Mouse (Mus musculus): ENCODE data around the gene Pak1. TPM values are rescaled to one million over a fixed set of nuclear protein-coding genes. Genes with fewer than 3 reads are reported as not detected.
A peak's percentile ranks its signal among the peaks of the same experiment; 100 is the strongest.

The Pak1 gene
- polyA plus RNA-seq, 1 experiment from 2014 or later, result 147 TPM

DNA sequence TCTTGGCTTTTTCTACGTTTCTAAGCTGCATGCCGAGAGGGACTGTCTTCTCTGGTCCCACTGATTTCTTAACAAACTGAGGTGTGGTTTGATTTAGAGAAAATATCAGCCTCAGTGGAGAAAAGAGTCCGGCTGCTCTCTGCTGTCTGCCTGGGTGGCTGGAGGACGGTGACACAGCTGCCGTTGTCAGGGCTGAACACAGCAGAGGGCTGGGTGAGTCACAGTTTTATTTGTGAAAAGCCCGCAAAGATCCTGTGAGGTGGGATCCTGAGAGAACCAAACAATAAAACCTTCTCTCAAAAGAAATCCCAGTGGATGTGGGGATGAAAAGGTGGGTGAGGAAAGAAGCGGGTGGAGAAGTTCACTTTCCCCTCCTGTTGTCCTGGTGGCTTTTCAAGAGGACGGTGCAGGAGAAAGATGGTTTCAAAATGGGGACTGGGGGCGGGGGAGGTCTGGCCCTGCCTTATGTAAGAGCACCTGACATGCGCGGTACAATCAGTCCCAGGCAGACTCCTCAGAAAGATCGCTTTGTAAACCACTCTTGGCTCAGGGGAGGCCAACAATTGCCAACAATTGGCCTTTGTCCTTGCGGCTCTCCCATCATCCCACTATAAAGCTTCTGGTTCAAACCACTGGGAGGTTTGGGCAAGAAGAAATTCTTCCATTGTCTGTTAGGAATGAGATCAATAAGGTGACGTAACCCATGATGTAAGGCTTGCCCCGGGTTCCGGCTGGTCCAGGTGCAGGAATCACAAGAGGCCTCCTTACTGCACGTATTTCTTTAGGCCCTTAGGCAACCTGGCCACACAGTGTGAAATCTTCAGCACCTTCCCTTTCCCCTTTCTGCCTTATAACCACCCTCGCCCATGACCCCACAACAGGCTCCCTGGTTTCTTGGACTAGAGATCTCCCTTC, 31.1 kb upstream of the Pak1 start:
- Histone ChIP-seq H3K4me1 (replicated peaks; ENCODE audit: control insufficient read depth, insufficient read depth, low read length) (peaks cover 7% of the 10 kb centered on the region), H3K27me3 (replicated peaks; ENCODE audit: control insufficient read depth, insufficient read depth, low read length) (no peaks in the 10 kb centered on the region), H3K4me2 (ENCODE audit: low read length) (peak overlapping the region; percentile 48), H3K36me3 (ENCODE audit: control insufficient read depth, insufficient read depth) (no peaks in the 10 kb centered on the region), H3K4me3 (replicated peaks; ENCODE audit: low read length) (0 out of 2 replicates have a peak overlapping the region, but pooled peaks have one; percentile 11), H3K9ac (replicated peaks; ENCODE audit: low read depth, low read length) (peak overlapping the region; percentile 51), H3K27ac (ENCODE audit: low read length) (peak overlapping the region; percentile 41), H3K9me3 (ENCODE audit: control insufficient read depth, low read length) (no peaks in the 10 kb centered on the region)
- WGBS, result 21% methylated on average over 18 of the region's 18 CpGs
- peak; percentile 89 for ATAC-seq

DNA sequence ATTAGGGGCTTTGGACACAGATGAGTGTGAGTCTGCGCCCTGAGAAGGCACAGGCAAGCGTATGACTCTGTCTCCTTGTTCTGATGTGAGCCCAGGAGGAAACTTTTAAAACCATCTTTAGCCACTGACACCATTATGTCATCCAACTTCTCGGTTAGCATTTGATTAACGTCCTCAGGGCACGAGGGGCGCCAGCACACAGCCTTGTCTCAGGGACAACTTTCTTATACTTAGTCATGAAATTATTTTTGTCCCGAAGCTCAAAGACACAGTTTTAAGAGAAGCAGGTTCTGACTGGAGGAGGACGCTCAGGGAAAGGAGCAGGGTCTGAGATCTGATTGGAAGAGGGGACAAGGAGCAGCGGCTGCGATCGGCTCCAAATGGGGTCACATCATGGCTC, 23.8 kb upstream of the Pak1 start:
- ATAC-seq, result no peak
- Histone ChIP-seq H3K4me3 (replicated peaks; ENCODE audit: low read length) (no peak overlapping the region), H3K27me3 (replicated peaks; ENCODE audit: control insufficient read depth, insufficient read depth, low read length) (no peaks in the 10 kb centered on the region), H3K36me3 (ENCODE audit: control insufficient read depth, insufficient read depth) (no peaks in the 10 kb centered on the region), H3K4me2 (ENCODE audit: low read length) (no peak overlapping the region), H3K9me3 (ENCODE audit: control insufficient read depth, low read length) (no peaks in the 10 kb centered on the region), H3K27ac (ENCODE audit: low read length) (no peak overlapping the region), H3K9ac (replicated peaks; ENCODE audit: low read depth, low read length) (no peak overlapping the region), H3K4me1 (replicated peaks; ENCODE audit: control insufficient read depth, insufficient read depth, low read length) (peaks cover 2% of the 10 kb centered on the region; the same call in 1 of the 2 replicates)
- 85% methylated on average over 11 of the region's 11 CpGs for WGBS

- no peak for ATAC-seq
- H3K27ac ChIP-seq (ENCODE audit: low read length), result no peak overlapping the region
- no peak overlapping the region for H3K9ac ChIP-seq (replicated peaks; ENCODE audit: low read depth, low read length)
- H3K4me3 ChIP-seq (replicated peaks; ENCODE audit: low read length), result no peak overlapping the region
- no peaks in the 10 kb centered on the region for H3K27me3 ChIP-seq (replicated peaks; ENCODE audit: control insufficient read depth, insufficient read depth, low read length)
- H3K4me2 ChIP-seq (ENCODE audit: low read length), result no peak overlapping the region
- 90% methylated on average over 21 of the region's 21 CpGs for WGBS
- no peaks in the 10 kb centered on the region for H3K9me3 ChIP-seq (ENCODE audit: control insufficient read depth, low read length)
- no peaks in the 10 kb centered on the region for H3K36me3 ChIP-seq (ENCODE audit: control insufficient read depth, insufficient read depth)
- peaks cover 2% of the 10 kb centered on the region; the same call in 1 of the 2 replicates for H3K4me1 ChIP-seq (replicated peaks; ENCODE audit: control insufficient read depth, insufficient read depth, low read length)
These were observed 23.0 kb upstream of the Pak1 start for GRCm38 (mm10) chr7:97765181-97765962.

DNA sequence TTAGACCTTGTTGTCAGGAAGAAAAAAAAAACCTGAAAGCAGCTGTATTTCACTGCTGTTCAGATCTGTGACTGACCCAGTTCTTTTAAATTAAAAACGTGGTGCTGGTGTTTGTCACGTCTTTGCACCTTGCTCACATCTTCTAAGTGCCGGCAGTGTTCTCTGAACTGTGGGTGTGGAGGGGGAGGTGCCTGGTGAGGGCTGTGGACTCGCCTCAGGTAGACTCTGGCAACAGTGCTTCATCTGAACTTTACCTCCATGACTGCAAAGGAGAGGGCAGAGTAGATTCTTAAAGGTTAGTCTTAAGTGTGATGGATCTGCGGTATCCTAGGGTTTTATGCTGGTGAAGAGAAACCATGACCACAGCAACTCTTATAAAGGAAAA, 22.4 kb upstream of the Pak1 start:
- Histone ChIP-seq H3K36me3 (ENCODE audit: control insufficient read depth, insufficient read depth) (no peaks in the 10 kb centered on the region), H3K9ac (replicated peaks; ENCODE audit: low read depth, low read length) (no peak overlapping the region), H3K9me3 (ENCODE audit: control insufficient read depth, low read length) (no peaks in the 10 kb centered on the region), H3K4me3 (replicated peaks; ENCODE audit: low read length) (no peak overlapping the region), H3K27me3 (replicated peaks; ENCODE audit: control insufficient read depth, insufficient read depth, low read length) (no peaks in the 10 kb centered on the region), H3K4me1 (replicated peaks; ENCODE audit: control insufficient read depth, insufficient read depth, low read length) (peaks cover 2% of the 10 kb centered on the region; the same call in 1 of the 2 replicates), H3K27ac (ENCODE audit: low read length) (no peak overlapping the region), H3K4me2 (ENCODE audit: low read length) (no peak overlapping the region)
- WGBS, result 83% methylated on average over 5 of the region's 5 CpGs
- ATAC-seq, result no peak

- no peak overlapping the region for H3K4me3 ChIP-seq (replicated peaks; ENCODE audit: low read length)
- 86% methylated on average over 9 of the region's 9 CpGs for WGBS
These were observed 21.8 kb upstream of the Pak1 start for GRCm38 (mm10) chr7:97766406-97767166.

DNA sequence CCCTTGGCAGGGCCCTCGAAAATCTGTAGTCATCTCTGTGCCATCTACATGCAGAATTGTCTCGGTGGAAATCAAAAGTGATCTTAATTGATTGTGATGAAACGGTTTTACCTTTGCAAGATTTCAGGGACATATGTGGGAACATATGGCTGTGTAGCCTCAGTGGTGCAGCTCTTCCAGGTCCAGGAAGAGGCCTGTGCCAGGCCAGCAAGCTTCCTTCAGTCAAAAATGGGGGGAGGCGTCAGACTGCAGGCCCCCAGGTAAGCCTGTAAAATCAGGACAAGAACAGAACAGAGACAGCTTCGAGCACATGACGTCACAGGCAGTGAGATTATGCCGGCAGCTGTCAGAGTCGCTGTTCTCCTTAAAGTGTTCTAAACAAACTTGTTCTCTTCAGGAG, 20.5 kb upstream of the Pak1 start:
- H3K4me3 ChIP-seq (replicated peaks; ENCODE audit: low read length), result no peak overlapping the region
- H3K27me3 ChIP-seq (replicated peaks; ENCODE audit: control insufficient read depth, insufficient read depth, low read length), result no peaks in the 10 kb centered on the region
- 54% methylated on average over 8 of the region's 8 CpGs for WGBS
- H3K36me3 ChIP-seq (ENCODE audit: control insufficient read depth, insufficient read depth), result no peaks in the 10 kb centered on the region
- ATAC-seq, result peak; percentile 38; the same call in 1 of the 2 replicates
- peaks cover 2% of the 10 kb centered on the region; the same call in 1 of the 2 replicates for H3K4me1 ChIP-seq (replicated peaks; ENCODE audit: control insufficient read depth, insufficient read depth, low read length)
- no peak overlapping the region for H3K27ac ChIP-seq (ENCODE audit: low read length)
- no peak overlapping the region for H3K4me2 ChIP-seq (ENCODE audit: low read length)
- no peak overlapping the region for H3K9ac ChIP-seq (replicated peaks; ENCODE audit: low read depth, low read length)
- H3K9me3 ChIP-seq (ENCODE audit: control insufficient read depth, low read length), result no peaks in the 10 kb centered on the region

More at GRCm38 (mm10) chr7:97766406-97767166, 21.8 kb upstream of the Pak1 start:
- Histone ChIP-seq H3K9me3 (ENCODE audit: control insufficient read depth, low read length) (no peaks in the 10 kb centered on the region), H3K27ac (ENCODE audit: low read length) (no peak overlapping the region), H3K27me3 (replicated peaks; ENCODE audit: control insufficient read depth, insufficient read depth, low read length) (no peaks in the 10 kb centered on the region), H3K9ac (replicated peaks; ENCODE audit: low read depth, low read length) (no peak overlapping the region), H3K4me1 (replicated peaks; ENCODE audit: control insufficient read depth, insufficient read depth, low read length) (peaks cover 2% of the 10 kb centered on the region; the same call in 1 of the 2 replicates), H3K4me2 (ENCODE audit: low read length) (no peak overlapping the region), H3K36me3 (ENCODE audit: control insufficient read depth, insufficient read depth) (no peaks in the 10 kb centered on the region)
- no peak for ATAC-seq

- Histone ChIP-seq H3K36me3 (ENCODE audit: control insufficient read depth, insufficient read depth) (no peaks in the 10 kb centered on the region), H3K9ac (replicated peaks; ENCODE audit: low read depth, low read length) (no peak overlapping the region), H3K4me3 (replicated peaks; ENCODE audit: low read length) (no peak overlapping the region), H3K4me2 (ENCODE audit: low read length) (no peak overlapping the region), H3K27me3 (replicated peaks; ENCODE audit: control insufficient read depth, insufficient read depth, low read length) (no peaks in the 10 kb centered on the region), H3K9me3 (ENCODE audit: control insufficient read depth, low read length) (no peaks in the 10 kb centered on the region), H3K27ac (ENCODE audit: low read length) (no peak overlapping the region), H3K4me1 (replicated peaks; ENCODE audit: control insufficient read depth, insufficient read depth, low read length) (peaks cover 2% of the 10 kb centered on the region; the same call in 1 of the 2 replicates)
- WGBS, result 75% methylated on average over 4 of the region's 4 CpGs
- no peak for ATAC-seq
These were observed 19.3 kb upstream of the Pak1 start for GRCm38 (mm10) chr7:97769020-97769419.

GRCm38 (mm10) chr7:97770841-97771620, 17.3 kb upstream of the Pak1 start:
- WGBS, result 86% methylated on average over 6 of the region's 6 CpGs
- Histone ChIP-seq H3K4me2 (ENCODE audit: low read length) (no peak overlapping the region), H3K4me1 (replicated peaks; ENCODE audit: control insufficient read depth, insufficient read depth, low read length) (peaks cover 2% of the 10 kb centered on the region; the same call in 1 of the 2 replicates), H3K9me3 (ENCODE audit: control insufficient read depth, low read length) (no peaks in the 10 kb centered on the region), H3K36me3 (ENCODE audit: control insufficient read depth, insufficient read depth) (no peaks in the 10 kb centered on the region), H3K9ac (replicated peaks; ENCODE audit: low read depth, low read length) (no peak overlapping the region), H3K27ac (ENCODE audit: low read length) (no peak overlapping the region), H3K4me3 (replicated peaks; ENCODE audit: low read length) (no peak overlapping the region), H3K27me3 (replicated peaks; ENCODE audit: control insufficient read depth, insufficient read depth, low read length) (no peaks in the 10 kb centered on the region)
- ATAC-seq, result no peak

Data from forebrain, embryonic 16.5 days (tissue).